ENCODE assay signal across 8 mouse cellular contexts in genomic region chr15:79691023-79691508, GRCm38 (mm10). TPM values are rescaled to one million over a fixed set of nuclear protein-coding genes. Genes with fewer than 3 reads are reported as not detected.
DNase-seq lines count a peak whose midpoint lies in the region; ATAC-seq and TF ChIP-seq lines count a peak whose summit lies in the region.

No protein-coding gene starts in this region.

- H3K79me3 ChIP-seq in C2C12 (ENCODE audit: low read depth): peaks cover 54% of the 10 kb centered on the region

- H3K79me2 ChIP-seq in C2C12 (ENCODE audit: control insufficient read depth, insufficient read depth): peaks cover 68% of the 10 kb centered on the region

- H3K9ac ChIP-seq in embryonic facial prominence, embryonic 11.5 days (replicated peaks; ENCODE audit: low read length): peak overlapping the region; percentile 89
- H3K9ac ChIP-seq in heart, embryonic 16.5 days (ENCODE audit: low read length): peak overlapping the region; percentile 81
- peak overlapping the region; percentile 99 for H3K9ac ChIP-seq in liver, embryonic 13.5 days

- peak overlapping the region; percentile 43 for H3K27ac ChIP-seq in embryonic facial prominence, embryonic 11.5 days (replicated peaks; ENCODE audit: low read depth, low read length)
- H3K27ac ChIP-seq in heart, embryonic 16.5 days (ENCODE audit: low read length): peak overlapping the region; percentile 80
- H3K27ac ChIP-seq in liver, embryonic 13.5 days: peak overlapping the region; percentile 95

- H3K4me2 ChIP-seq in embryonic facial prominence, embryonic 11.5 days (ENCODE audit: low read depth, low read length): peak overlapping the region; percentile 93
- H3K4me2 ChIP-seq in heart, embryonic 16.5 days (ENCODE audit: low read depth, low read length): peak overlapping the region; percentile 85
- peak overlapping the region; percentile 97 for H3K4me2 ChIP-seq in liver, embryonic 13.5 days

- peak overlapping the region; percentile 93 for H3K4me3 ChIP-seq in C2C12 (ENCODE audit: insufficient read depth, poor library complexity, severe bottlenecking)
- peak overlapping the region; percentile 79 for H3K4me3 ChIP-seq in embryonic facial prominence, embryonic 11.5 days (ENCODE audit: low read depth, low read length)
- peak overlapping the region; percentile 74 for H3K4me3 ChIP-seq in heart, embryonic 16.5 days (ENCODE audit: low read length)
- H3K4me3 ChIP-seq in liver, embryonic 13.5 days (replicated peaks): peak overlapping the region; percentile 95

- peak overlapping the region; percentile 92 for H3ac ChIP-seq in C2C12 (ENCODE audit: control insufficient read depth, insufficient read length, low read depth)

- no peaks in the 10 kb centered on the region; the same call in 1 of the 2 replicates for H3K4me1 ChIP-seq in embryonic facial prominence, embryonic 11.5 days (ENCODE audit: control insufficient read depth, insufficient read depth, low read length)
- peaks cover 40% of the 10 kb centered on the region for H3K4me1 ChIP-seq in heart, embryonic 16.5 days (ENCODE audit: control insufficient read depth, insufficient read depth, low read length)
- peaks cover 74% of the 10 kb centered on the region for H3K4me1 ChIP-seq in liver, embryonic 13.5 days (replicated peaks)

- peak; percentile 28 to 44 for DNase-seq in frontal cortex, postnatal 14 days (ENCODE audit: low spot score in 2 of 2)
- no peak for DNase-seq in frontal cortex, postnatal 25 days (ENCODE audit: low spot score in 2 of 2)
- peak; percentile 27 for DNase-seq in embryonic facial prominence, embryonic 11.5 days (ENCODE audit: low spot score)
- peak; percentile 38 for DNase-seq in liver, embryonic 13.5 days
- DNase-seq in right cerebral cortex, postnatal 10 days (ENCODE audit: low spot score in 2 of 2): peak; percentile 55 to 67
- DNase-seq in embryo, embryonic 10 days (ENCODE audit: low spot score): no peak

- H3K36me3 ChIP-seq in C2C12 (ENCODE audit: control insufficient read depth, insufficient read depth): peaks cover 11% of the 10 kb centered on the region
- H3K36me3 ChIP-seq in embryonic facial prominence, embryonic 11.5 days (replicated peaks; ENCODE audit: control insufficient read depth, insufficient read depth, low read depth, low read length): no peaks in the 10 kb centered on the region
- H3K36me3 ChIP-seq in heart, embryonic 16.5 days (ENCODE audit: control insufficient read depth, insufficient read depth): peaks cover under 1% of the 10 kb centered on the region; the same call in 1 of the 2 replicates
- H3K36me3 ChIP-seq in liver, embryonic 13.5 days: peaks cover 7% of the 10 kb centered on the region

- no peak for TF ChIP-seq CTCF in C2C12 (IDR thresholded peaks at IDR 0.05; ENCODE audit: control insufficient read depth, insufficient read depth, insufficient read length)

- H3K9me3 ChIP-seq in embryonic facial prominence, embryonic 11.5 days (replicated peaks; ENCODE audit: control insufficient read depth, low read length): no peaks in the 10 kb centered on the region
- no peaks in the 10 kb centered on the region for H3K9me3 ChIP-seq in heart, embryonic 16.5 days (replicated peaks; ENCODE audit: control insufficient read depth, low read length)
- H3K9me3 ChIP-seq in liver, embryonic 13.5 days (replicated peaks): no peaks in the 10 kb centered on the region

- peak; percentile 20 for ATAC-seq in embryonic facial prominence, embryonic 11.5 days (replicated peaks; ENCODE audit: insufficient number of reproducible peaks, low FRiP score, low TSS enrichment, low read depth)
- ATAC-seq in heart, embryonic 16.5 days (replicated peaks; ENCODE audit: extremely low read depth, insufficient read depth, low FRiP score): peak; percentile 1; the same call in 1 of the 2 replicates
- no peak for ATAC-seq in liver, embryonic 13.5 days (ENCODE audit: low read depth)

- WGBS in embryonic facial prominence, embryonic 11.5 days: under 1% methylated on average over 50 of the region's 53 CpGs
- WGBS in heart, embryonic 16.5 days: under 1% methylated on average over 48 of the region's 53 CpGs
- under 1% methylated on average over 53 of the region's 53 CpGs for WGBS in liver, embryonic 13.5 days (ENCODE audit: insufficient replicate concordance)

- H3K27me3 ChIP-seq in C2C12 (ENCODE audit: control insufficient read depth, insufficient read depth, insufficient read length): no peaks in the 10 kb centered on the region
- no peaks in the 10 kb centered on the region for H3K27me3 ChIP-seq in embryonic facial prominence, embryonic 11.5 days (ENCODE audit: control insufficient read depth, insufficient read depth, low read length)
- no peaks in the 10 kb centered on the region for H3K27me3 ChIP-seq in heart, embryonic 16.5 days (ENCODE audit: control insufficient read depth, insufficient read depth, low read length)
- H3K27me3 ChIP-seq in liver, embryonic 13.5 days: no peaks in the 10 kb centered on the region

TF ChIP-seq in C2C12, 6 proteins besides CTCF, POLR2A, EP300 and RAD21:
- TF ChIP-seq USF1 (IDR thresholded peaks at IDR 0.05; ENCODE audit: low read depth) (no peak), MAX (IDR thresholded peaks at IDR 0.05) (peak; percentile 75), FOSL1 (IDR thresholded peaks at IDR 0.05; ENCODE audit: insufficient read depth, low read length, poor library complexity, severe bottlenecking) (no peak)

RNA-seq across cellular contexts. Expression of gene Gtpbp1, which starts 0.4 kb away (rescaled TPM):
- polyA plus RNA-seq in C2C12 (2012; fragmentation: generic; extraction: Trizol): 62.5 TPM
- 29.2 and 31.6 TPM in 2 replicates for polyA plus RNA-seq in embryonic facial prominence, embryonic 11.5 days (2014; fragmentation: Nextera tagmentation; extraction: Ambion mirVana)
- polyA plus RNA-seq in heart, embryonic 16.5 days (2015; fragmentation: Nextera tagmentation; extraction: Ambion mirVana): 29.4 and 30.3 TPM in 2 replicates
- polyA plus RNA-seq in liver, embryonic 13.5 days (2015; fragmentation: Nextera tagmentation; extraction: Ambion mirVana): 32.6 and 36.9 TPM in 2 replicates

RNA-seq across cellular contexts. Expression of gene Josd1, which starts 3.3 kb away (rescaled TPM):
- polyA plus RNA-seq in C2C12 (2012; fragmentation: generic; extraction: Trizol): 37.0 TPM
- 16.4 and 17.4 TPM in 2 replicates for polyA plus RNA-seq in embryonic facial prominence, embryonic 11.5 days (2014; fragmentation: Nextera tagmentation; extraction: Ambion mirVana)
- polyA plus RNA-seq in heart, embryonic 16.5 days (2015; fragmentation: Nextera tagmentation; extraction: Ambion mirVana): 22.3 and 23.2 TPM in 2 replicates
- 20.0 and 21.6 TPM in 2 replicates for polyA plus RNA-seq in liver, embryonic 13.5 days (2015; fragmentation: Nextera tagmentation; extraction: Ambion mirVana)

RNA-seq across cellular contexts. Expression of gene Tomm22, which starts 20.4 kb away (rescaled TPM):
- polyA plus RNA-seq in C2C12 (2012; fragmentation: generic; extraction: Trizol): 171 TPM
- 308 and 320 TPM in 2 replicates for polyA plus RNA-seq in embryonic facial prominence, embryonic 11.5 days (2014; fragmentation: Nextera tagmentation; extraction: Ambion mirVana)
- 245 and 258 TPM in 2 replicates for polyA plus RNA-seq in heart, embryonic 16.5 days (2015; fragmentation: Nextera tagmentation; extraction: Ambion mirVana)
- polyA plus RNA-seq in liver, embryonic 13.5 days (2015; fragmentation: Nextera tagmentation; extraction: Ambion mirVana): 199 and 225 TPM in 2 replicates

RNA-seq across cellular contexts. Expression of gene Cby1, which starts 32.1 kb away (rescaled TPM):
- 54.5 TPM for polyA plus RNA-seq in C2C12 (2012; fragmentation: generic; extraction: Trizol)
- polyA plus RNA-seq in embryonic facial prominence, embryonic 11.5 days (2014; fragmentation: Nextera tagmentation; extraction: Ambion mirVana): 64.3 and 66.2 TPM in 2 replicates
- 59.5 and 59.8 TPM in 2 replicates for polyA plus RNA-seq in heart, embryonic 16.5 days (2015; fragmentation: Nextera tagmentation; extraction: Ambion mirVana)
- polyA plus RNA-seq in liver, embryonic 13.5 days (2015; fragmentation: Nextera tagmentation; extraction: Ambion mirVana): 18.6 and 19.3 TPM in 2 replicates

RNA-seq across cellular contexts. Expression of gene Fam227a, which starts 32.3 kb away (rescaled TPM):
- 0.27 TPM for polyA plus RNA-seq in C2C12 (2012; fragmentation: generic; extraction: Trizol)
- 1.8 and 3.3 TPM in 2 replicates for polyA plus RNA-seq in embryonic facial prominence, embryonic 11.5 days (2014; fragmentation: Nextera tagmentation; extraction: Ambion mirVana)
- 0.75 and 1.1 TPM in 2 replicates for polyA plus RNA-seq in heart, embryonic 16.5 days (2015; fragmentation: Nextera tagmentation; extraction: Ambion mirVana)
- polyA plus RNA-seq in liver, embryonic 13.5 days (2015; fragmentation: Nextera tagmentation; extraction: Ambion mirVana): 0.12 and 0.39 TPM in 2 replicates

Comparison
In these comparisons a context has a peak if more than half of its experiments do, and no peak if none do; other contexts are left out.
1. DNase-seq: peak in frontal cortex, postnatal 14 days (2 of 2), embryonic facial prominence, embryonic 11.5 days (single experiment), liver, embryonic 13.5 days (single experiment) and right cerebral cortex, postnatal 10 days (2 of 2); none in frontal cortex, postnatal 25 days (0 of 2) and embryo, embryonic 10 days (single experiment).
2. H3K27ac ChIP-seq: peak in every context shown above with its lines; median percentile 95 in liver, embryonic 13.5 days; 80 in heart, embryonic 16.5 days; 43 in embryonic facial prominence, embryonic 11.5 days.
3. Peak in every context shown above with its lines, with median percentiles within 50 percentile points of each other: H3K4me3 ChIP-seq, H3K4me2 ChIP-seq and H3K9ac ChIP-seq.